Mouse (Mus musculus) midbrain, embryonic 14.5 days (tissue): Measurements from ENCODE around the gene Mapk12. TPM values are rescaled to one million over a fixed set of nuclear protein-coding genes. Genes with fewer than 3 reads are reported as not detected.
A peak's percentile ranks its signal among the peaks of the same experiment; 100 is the strongest.

Source experiments
- ATAC-seq: fragments of 200-750 bp; cut with Nextera tagmentation; 2 replicates; pipeline ENCODE4 v1.8.0; 2017; ENCODE audit warnings: moderate number of reproducible peaks, moderate library complexity; ENCODE audit not compliant: low FRiP score, low TSS enrichment
- DNase-seq: peaks from one replicate; pipeline ENCODE4 v3.0.0-alpha.2; 2015
- H3K27ac ChIP-seq: fragments of 300-500 bp; sonication (generic); replicated peaks from 2 replicates; pipeline ENCODE4 v1.5.1; 2014; ENCODE audit warnings: mild to moderate bottlenecking, low read depth, low read length, moderate library complexity
- H3K27me3 ChIP-seq: fragments of 300-500 bp; sonication (generic); 2 replicates; pipeline ENCODE4 v1.6.1; 2014; ENCODE audit warnings: low read length, control low read depth, mixed read lengths; ENCODE audit not compliant: control insufficient read depth, insufficient read depth
- H3K36me3 ChIP-seq: fragments of 300-500 bp; sonication (generic); 2 replicates; pipeline ENCODE4 v1.6.1; 2014; ENCODE audit warnings: low read length, control low read depth; ENCODE audit not compliant: control insufficient read depth, insufficient read depth
- H3K4me1 ChIP-seq: fragments of 300-500 bp; sonication (generic); 2 replicates; pipeline ENCODE4 v1.6.1; 2014; ENCODE audit warnings: mild to moderate bottlenecking, antibody characterized with exemption, low read length, control low read depth; ENCODE audit not compliant: control insufficient read depth, insufficient read depth
- H3K4me2 ChIP-seq: fragments of 300-500 bp; sonication (generic); 2 replicates; pipeline ENCODE4 v1.6.1; 2014; ENCODE audit warnings: mild to moderate bottlenecking, low read length, moderate library complexity
- H3K4me3 ChIP-seq: fragments of 300-500 bp; sonication (generic); replicated peaks from 2 replicates; pipeline ENCODE4 v1.5.1; 2014; ENCODE audit warnings: low read depth, low read length
- H3K9ac ChIP-seq: fragments of 300-500 bp; sonication (generic); replicated peaks from 2 replicates; pipeline ENCODE4 v1.6.1; 2014; ENCODE audit warnings: mild to moderate bottlenecking, low read length, moderate library complexity
- H3K9me3 ChIP-seq: fragments of 300-500 bp; sonication (generic); 2 replicates; pipeline ENCODE4 v1.6.1; 2016; ENCODE audit warnings: low read length, control low read depth, mixed read lengths; ENCODE audit not compliant: control insufficient read depth
- WGBS: fragments of 180-500 bp; shearing (Covaris S2); extraction: QIAGEN DNeasy Blood & Tissue Kit; methylation state at CpG from one replicate; pipeline ENCODE4 v1.1.7; 2014; 5-methylcytosine and 5-hydroxymethylcytosine counted together
- polyA plus RNA-seq: library from polyadenylated mRNA; unstranded; fragments of >200 nt; fragmentation: Nextera tagmentation; extraction: Ambion mirVana; gene quantifications from 2 replicates; pipeline ENCODE4 v1.2.1, GENCODE M21; 2014

Gene Mapk12
- polyA plus RNA-seq, 1 experiment from 2014 or later: 4.1 TPM

DNA sequence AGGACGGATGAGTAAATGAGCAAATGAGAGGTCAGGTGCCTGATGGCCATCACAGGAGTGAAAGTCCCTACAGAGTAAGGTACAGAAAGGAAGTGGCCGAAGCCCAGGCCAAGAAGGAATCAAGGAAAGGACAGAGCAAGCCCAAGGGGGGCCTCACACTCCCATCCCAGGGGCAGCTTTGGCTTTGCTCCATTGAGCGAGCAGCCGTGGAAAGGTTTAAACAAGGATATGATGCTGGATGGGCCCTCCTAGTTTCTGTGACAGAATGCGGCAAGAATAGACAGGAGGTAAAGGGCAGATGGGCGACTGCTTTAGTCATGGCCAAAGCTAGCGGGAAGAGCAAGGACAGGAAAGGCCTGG, 2.5 kb downstream of the Mapk12 start:
- Histone ChIP-seq H3K4me2 (no peak overlapping the region), H3K27ac (no peak overlapping the region), H3K9me3 (no peaks in the 10 kb centered on the region), H3K9ac (no peak overlapping the region), H3K4me3 (no peak overlapping the region), H3K27me3 (no peaks in the 10 kb centered on the region), H3K36me3 (peaks cover 6% of the 10 kb centered on the region), H3K4me1 (peaks cover 18% of the 10 kb centered on the region)
- ATAC-seq: no peak
- WGBS: 91% methylated on average over 7 of the region's 7 CpGs
- no peak for DNase-seq

- no peak for DNase-seq
- Histone ChIP-seq H3K4me2 (no peak overlapping the region), H3K4me3 (no peak overlapping the region), H3K9me3 (no peaks in the 10 kb centered on the region), H3K36me3 (0 out of 2 replicates have a peak, but pooled peaks cover 1% of the 10 kb centered on the region), H3K9ac (no peak overlapping the region), H3K4me1 (peaks cover 18% of the 10 kb centered on the region), H3K27ac (no peak overlapping the region), H3K27me3 (no peaks in the 10 kb centered on the region)
- 79% methylated on average over 11 of the region's 11 CpGs for WGBS
- ATAC-seq: no peak
Measured at GRCm38 (mm10) chr15:89137378-89138045, 3.0 kb downstream of the Mapk12 start.

GRCm38 (mm10) chr15:89136461-89137155, 3.9 kb downstream of the Mapk12 start:
- Histone ChIP-seq H3K27me3 (no peaks in the 10 kb centered on the region), H3K27ac (no peak overlapping the region), H3K4me3 (no peak overlapping the region), H3K9me3 (no peaks in the 10 kb centered on the region), H3K4me2 (no peak overlapping the region), H3K9ac (no peak overlapping the region), H3K4me1 (peaks cover 18% of the 10 kb centered on the region), H3K36me3 (no peaks in the 10 kb centered on the region)
- DNase-seq (no peak), ATAC-seq (no peak)
- 98% methylated on average over 5 of the region's 5 CpGs for WGBS

GRCm38 (mm10) chr15:89131316-89131715, 9.2 kb downstream of the Mapk12 start:
- Histone ChIP-seq H3K4me2 (no peak overlapping the region), H3K27me3 (no peaks in the 10 kb centered on the region), H3K9me3 (no peaks in the 10 kb centered on the region), H3K4me1 (peaks cover 12% of the 10 kb centered on the region), H3K27ac (no peak overlapping the region), H3K4me3 (no peak overlapping the region), H3K9ac (no peak overlapping the region), H3K36me3 (no peaks in the 10 kb centered on the region)
- ATAC-seq (no peak), DNase-seq (no peak)
- 94% methylated on average over 3 of the region's 3 CpGs for WGBS

DNA sequence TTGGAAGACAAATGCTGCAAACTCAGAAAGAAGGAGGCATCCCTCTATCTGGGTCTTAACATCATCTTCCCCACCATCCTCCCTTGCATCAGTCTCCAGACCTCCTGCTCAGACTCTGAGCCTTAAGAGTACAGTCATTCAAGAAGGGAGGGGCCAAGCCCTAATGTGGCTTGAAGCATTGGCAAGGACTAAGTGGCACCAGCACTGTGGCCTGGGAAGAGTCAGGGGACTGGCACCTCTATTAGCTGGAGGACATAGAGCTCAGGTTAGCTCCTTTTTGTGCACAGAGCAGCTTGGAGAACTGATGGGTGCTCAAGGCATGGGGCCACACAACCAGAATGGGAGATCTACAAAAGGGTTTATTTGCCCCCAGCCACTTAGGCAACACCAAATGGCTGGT, 10.3 kb downstream of the Mapk12 start:
- no peak for DNase-seq

GRCm38 (mm10) chr15:89128382-89129350, 11.8 kb downstream of the Mapk12 start, which contains the start of gene Hdac10:
Gene Hdac10, minus strand, starts transcription at chr15:89128700.
- DNase-seq: peak; percentile 93
- ATAC-seq: peak; percentile 85
- Histone ChIP-seq H3K4me1 (peaks cover 17% of the 10 kb centered on the region), H3K9ac (peak within 1 kb of the TSS; percentile 58), H3K4me2 (peak within 1 kb of the TSS; percentile 64), H3K36me3 (peaks cover 3% of the 10 kb centered on the region; the same call in 1 of the 2 replicates), H3K27ac (peak within 1 kb of the TSS; percentile 74), H3K9me3 (no peaks in the 10 kb centered on the region), H3K4me3 (peak within 1 kb of the TSS; percentile 51), H3K27me3 (no peaks in the 10 kb centered on the region)
- 3% methylated on average over 36 of the region's 36 CpGs for WGBS

More for the DNA sequence above, 10.3 kb downstream of the Mapk12 start:
- no peaks in the 10 kb centered on the region for H3K27me3 ChIP-seq
- peaks cover 12% of the 10 kb centered on the region for H3K4me1 ChIP-seq
- H3K36me3 ChIP-seq: peaks cover 1% of the 10 kb centered on the region; the same call in 1 of the 2 replicates
- no peak overlapping the region for H3K9ac ChIP-seq
- H3K27ac ChIP-seq: no peak overlapping the region
- no peak overlapping the region for H3K4me3 ChIP-seq
- no peak overlapping the region for H3K4me2 ChIP-seq
- ATAC-seq: no peak
- no peaks in the 10 kb centered on the region for H3K9me3 ChIP-seq

DNA sequence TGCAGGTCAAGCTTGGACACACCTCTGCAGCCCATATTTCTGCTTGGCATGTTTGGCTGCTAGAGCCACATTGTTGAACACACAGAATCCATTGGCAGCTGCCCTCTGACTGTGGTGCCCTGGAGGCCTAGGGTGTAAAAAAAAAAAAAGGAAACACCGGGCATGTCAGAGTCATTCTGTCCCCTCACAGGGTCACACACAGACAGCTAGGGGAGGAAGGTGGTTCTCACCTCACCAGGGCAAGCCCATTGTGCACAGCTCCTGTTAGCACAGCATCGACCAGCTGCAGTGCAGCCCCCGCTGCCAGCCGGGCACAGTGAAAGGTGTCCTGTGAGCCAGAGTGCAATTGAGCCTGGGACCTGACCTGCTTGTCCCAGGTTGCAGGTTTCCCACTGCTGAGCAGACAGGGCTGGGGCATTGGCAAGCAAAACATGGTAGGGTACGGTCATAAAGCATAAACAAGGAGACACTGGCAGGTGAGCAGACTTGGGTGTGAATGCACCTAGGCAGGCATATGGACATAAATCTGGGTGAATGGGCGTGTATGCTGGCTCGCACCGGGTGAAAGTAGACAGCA, 13.1 kb downstream of the Mapk12 start:
- Histone ChIP-seq H3K4me1 (peaks cover 21% of the 10 kb centered on the region), H3K36me3 (peaks cover 3% of the 10 kb centered on the region; the same call in 1 of the 2 replicates), H3K4me2 (peak overlapping the region; percentile 64), H3K9me3 (no peaks in the 10 kb centered on the region), H3K27ac (0 out of 2 replicates have a peak overlapping the region, but pooled peaks have one; percentile 74), H3K9ac (peak overlapping the region; percentile 58), H3K4me3 (peak overlapping the region; percentile 51), H3K27me3 (no peaks in the 10 kb centered on the region)
- DNase-seq (no peak), ATAC-seq (no peak)
- WGBS: 87% methylated on average over 8 of the region's 8 CpGs

- no peak overlapping the region for H3K4me2 ChIP-seq
- WGBS: 90% methylated on average over 8 of the region's 8 CpGs
- no peak overlapping the region for H3K9ac ChIP-seq
- ATAC-seq (no peak), DNase-seq (no peak)
- H3K4me3 ChIP-seq: no peak overlapping the region
- peaks cover 3% of the 10 kb centered on the region; the same call in 1 of the 2 replicates for H3K36me3 ChIP-seq
- no peaks in the 10 kb centered on the region for H3K27me3 ChIP-seq
- H3K9me3 ChIP-seq: no peaks in the 10 kb centered on the region
- no peak overlapping the region for H3K27ac ChIP-seq
- peaks cover 29% of the 10 kb centered on the region for H3K4me1 ChIP-seq
Measured at GRCm38 (mm10) chr15:89126622-89127021, 13.9 kb downstream of the Mapk12 start.
